In the genomic region with DNA sequence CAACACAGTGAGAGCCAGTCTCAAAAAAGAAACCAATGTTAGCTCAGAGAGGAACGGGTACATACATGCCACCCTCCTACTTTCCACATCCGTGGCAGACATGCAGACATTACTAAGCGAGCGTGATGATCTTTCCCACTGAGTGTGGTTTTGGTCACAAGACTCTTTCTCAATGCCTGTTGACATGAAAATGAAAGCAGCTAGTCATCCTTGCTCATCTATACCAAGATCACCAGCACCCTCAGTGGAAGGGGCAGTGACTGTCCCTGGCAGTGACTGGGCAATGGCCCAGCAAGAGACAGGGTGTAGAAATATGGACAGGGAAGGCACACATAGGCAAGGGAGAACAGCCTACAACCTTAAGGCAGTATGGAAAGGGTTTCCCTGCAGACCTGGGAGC, we compare ENCODE assay signal across 11 mouse cellular contexts.
DNase-seq lines count a peak whose midpoint lies in the region; ATAC-seq and TF ChIP-seq lines count a peak whose summit lies in the region.
"Had no signal": no experiment of that assay in that cellular context is flagged by ENCODE, and none has a peak within 500 bp of the region (broad histone marks: within the 10 kb centered on the region; RNA-seq: fewer than 3 reads in every experiment).

No protein-coding gene starts in this region.

- H3K9ac ChIP-seq in kidney, embryonic 15.5 days = no peak overlapping the region
- H3K9ac ChIP-seq: forebrain, embryonic 12.5 days; midbrain, embryonic 12.5 days had no signal

- TF ChIP-seq POLR2A in olfactory bulb, adult 2 months (IDR thresholded peaks at IDR 0.05; ENCODE audit: insufficient read depth, low read depth, low read length) = no peak

- no peak for ATAC-seq in kidney, embryonic 15.5 days (replicated peaks; ENCODE audit: low FRiP score)
- ATAC-seq in common myeloid progenitor, adult 5-6 weeks (replicated peaks; ENCODE audit: low read depth, poor library complexity, severe bottlenecking) = peak; percentile 76

- 93% methylated on average over 4 of the region's 4 CpGs for WGBS in kidney, embryonic 15.5 days
- WGBS in olfactory bulb, adult 2 months = 51% methylated on average over 4 of the region's 4 CpGs

- no peak overlapping the region for H3K4me2 ChIP-seq in kidney, embryonic 15.5 days
- H3K4me2 ChIP-seq: forebrain, embryonic 12.5 days; midbrain, embryonic 12.5 days had no signal

- H3K9me3 ChIP-seq in kidney, embryonic 15.5 days (replicated peaks) = no peaks in the 10 kb centered on the region
- H3K9me3 ChIP-seq: forebrain, embryonic 12.5 days; midbrain, embryonic 12.5 days had no signal

- H3K4me3 ChIP-seq in kidney, embryonic 15.5 days (replicated peaks) = no peak overlapping the region
- H3K4me3 ChIP-seq in olfactory bulb, adult 2 months (ENCODE audit: insufficient read depth, low read depth, low read length) = no peak overlapping the region
- H3K4me3 ChIP-seq: forebrain, embryonic 12.5 days; midbrain, embryonic 12.5 days had no signal

- TF ChIP-seq CTCF in olfactory bulb, adult 2 months (IDR thresholded peaks at IDR 0.05; ENCODE audit: insufficient read depth, low read depth, low read length) = no peak

- H3K36me3 ChIP-seq in kidney, embryonic 15.5 days = peaks cover 48% of the 10 kb centered on the region

- peaks cover 50% of the 10 kb centered on the region for H3K4me1 ChIP-seq in kidney, embryonic 15.5 days
- H3K4me1 ChIP-seq in olfactory bulb, adult 2 months (ENCODE audit: control insufficient read depth, insufficient read depth, low read length) = peaks cover 59% of the 10 kb centered on the region

- DNase-seq in kidney, adult 11 months = no peak
- peak; percentile 87 for DNase-seq in CD4-positive helper T cell, adult 2 months (ENCODE audit: low read depth, low spot score)
- no peak for DNase-seq in cerebellum, adult 9-10 months
- no peak for DNase-seq in cerebellum, postnatal 36 days
- no peak for DNase-seq in ovary, adult 18-20 months (ENCODE audit: low spot score)
- DNase-seq: cerebellum, postnatal 14 days had no signal

- peak overlapping the region; percentile 54 for H3K27ac ChIP-seq in kidney, embryonic 15.5 days
- H3K27ac ChIP-seq in olfactory bulb, adult 2 months (ENCODE audit: insufficient read depth, low read depth, low read length) = peak overlapping the region; percentile 26; the same call in 1 of the 2 replicates
- H3K27ac ChIP-seq: forebrain, embryonic 12.5 days; midbrain, embryonic 12.5 days had no signal

- H3K27me3 ChIP-seq in kidney, embryonic 15.5 days = no peaks in the 10 kb centered on the region
- H3K27me3 ChIP-seq: forebrain, embryonic 12.5 days; midbrain, embryonic 12.5 days had no signal
